Mouse (Mus musculus) stomach, embryonic 14.5 days (tissue): Measurements from ENCODE around the gene Adamts7. TPM values are rescaled to one million over a fixed set of nuclear protein-coding genes. Genes with fewer than 3 reads are reported as not detected.

Experiments used
- ATAC-seq: fragments of 200-750 bp; cut with Nextera tagmentation; 2 replicates; pipeline ENCODE4 v1.8.0; 2017; ENCODE audit warnings: low read depth, moderate TSS enrichment; ENCODE audit not compliant: insufficient number of reproducible peaks, insufficient read depth, low FRiP score
- H3K27ac ChIP-seq: fragments of 300-500 bp; sonication (generic); 2 replicates; pipeline ENCODE4 v1.5.1; 2014; ENCODE audit warnings: mild to moderate bottlenecking, low read length, moderate library complexity, mixed read lengths
- H3K27me3 ChIP-seq: fragments of 300-500 bp; sonication (generic); 2 replicates; pipeline ENCODE4 v1.6.1; 2014; ENCODE audit warnings: low read length, control low read depth, mixed read lengths; ENCODE audit not compliant: control insufficient read depth, insufficient read depth
- H3K36me3 ChIP-seq: fragments of 300-500 bp; sonication (generic); 2 replicates; pipeline ENCODE4 v1.6.1; 2014; ENCODE audit warnings: mild to moderate bottlenecking, control low read depth, low read length, moderate library complexity, mixed read lengths; ENCODE audit not compliant: control insufficient read depth, insufficient read depth
- H3K4me1 ChIP-seq: fragments of 300-500 bp; sonication (generic); 2 replicates; pipeline ENCODE4 v1.6.1; 2014; ENCODE audit warnings: low read length, control low read depth, mixed read lengths; ENCODE audit not compliant: control insufficient read depth, insufficient read depth
- H3K4me2 ChIP-seq: fragments of 300-500 bp; sonication (generic); replicated peaks from 2 replicates; pipeline ENCODE4 v1.6.1; 2014; ENCODE audit warnings: low read depth, low read length, control low read depth
- H3K4me3 ChIP-seq: fragments of 300-500 bp; sonication (generic); 2 replicates; pipeline ENCODE4 v1.5.1; 2014; ENCODE audit warnings: low read depth, low read length, control low read depth
- H3K9ac ChIP-seq: fragments of 300-500 bp; sonication (generic); replicated peaks from 2 replicates; pipeline ENCODE4 v1.6.1; 2014; ENCODE audit warnings: low read depth, mild to moderate bottlenecking, control low read depth, low read length, moderate library complexity, mixed read lengths
- H3K9me3 ChIP-seq: fragments of 300-500 bp; sonication (generic); 2 replicates; pipeline ENCODE4 v1.6.1; 2016; ENCODE audit warnings: low read depth, low read length, control low read depth; ENCODE audit not compliant: control insufficient read depth
- WGBS: fragments of 180-500 bp; shearing (Covaris S2); extraction: QIAGEN DNeasy Blood & Tissue Kit; methylation state at CpG from one replicate; pipeline ENCODE4 v1.1.7; 2014; 5-methylcytosine and 5-hydroxymethylcytosine counted together
- polyA plus RNA-seq: library from polyadenylated mRNA; unstranded; fragments of >200 nt; fragmentation: Nextera tagmentation; extraction: Ambion mirVana; gene quantifications from 2 replicates; pipeline ENCODE4 v1.2.1, GENCODE M21; 2014

Gene Adamts7
- 17.9 and 20.1 TPM in 2 replicates for polyA plus RNA-seq

GRCm38 (mm10) chr9:90162926-90163748 is at the start of gene Adamts7:
Adamts7 (plus strand) TSS chr9:90163069.
- under 1% methylated on average over 58 of the region's 60 CpGs for WGBS
- peak within 1 kb of the TSS; percentile 73 for H3K9ac ChIP-seq
- peak within 1 kb of the TSS; percentile 86 for H3K27ac ChIP-seq
- peak within 1 kb of the TSS; percentile 72 for H3K4me3 ChIP-seq
- peak within 1 kb of the TSS; percentile 90 for H3K4me2 ChIP-seq
- H3K36me3 ChIP-seq, result no peaks in the 10 kb centered on the region
- H3K9me3 ChIP-seq, result peaks cover 4% of the 10 kb centered on the region; the same call in 1 of the 2 replicates
- peak; percentile 60 for ATAC-seq
- peaks cover 8% of the 10 kb centered on the region; the same call in 1 of the 2 replicates for H3K4me1 ChIP-seq
- no peaks in the 10 kb centered on the region for H3K27me3 ChIP-seq

GRCm38 (mm10) chr9:90113151-90113550 is 49.7 kb upstream of the Adamts7 start:
- H3K4me2 ChIP-seq, result peak overlapping the region; percentile 56
- H3K36me3 ChIP-seq, result peaks cover 12% of the 10 kb centered on the region; the same call in 1 of the 2 replicates
- peak overlapping the region; percentile 99 for H3K27ac ChIP-seq
- H3K9me3 ChIP-seq, result no peaks in the 10 kb centered on the region
- ATAC-seq, result no peak
- peaks cover 9% of the 10 kb centered on the region; the same call in 1 of the 2 replicates for H3K4me1 ChIP-seq
- 3% methylated on average over 13 of the region's 13 CpGs for WGBS
- peak overlapping the region; percentile 82 for H3K4me3 ChIP-seq
- no peaks in the 10 kb centered on the region for H3K27me3 ChIP-seq
- H3K9ac ChIP-seq, result peak overlapping the region; percentile 93

GRCm38 (mm10) chr9:90113651-90114566 is 49.0 kb upstream of the Adamts7 start:
- Histone ChIP-seq H3K9me3 (no peaks in the 10 kb centered on the region), H3K9ac (peak overlapping the region; percentile 93), H3K4me1 (peaks cover 9% of the 10 kb centered on the region; the same call in 1 of the 2 replicates), H3K4me3 (peak overlapping the region; percentile 82), H3K27ac (peak overlapping the region; percentile 99), H3K27me3 (no peaks in the 10 kb centered on the region), H3K4me2 (peak overlapping the region; percentile 56), H3K36me3 (peaks cover 6% of the 10 kb centered on the region; the same call in 1 of the 2 replicates)
- WGBS, result under 1% methylated on average over 82 of the region's 82 CpGs
- ATAC-seq, result peak; percentile 71

- Histone ChIP-seq H3K9ac (peak within 1 kb of the TSS; percentile 93), H3K4me1 (peaks cover 9% of the 10 kb centered on the region; the same call in 1 of the 2 replicates), H3K4me2 (peak within 1 kb of the TSS; percentile 79), H3K4me3 (peak within 1 kb of the TSS; percentile 82), H3K27me3 (no peaks in the 10 kb centered on the region), H3K27ac (peak within 1 kb of the TSS; percentile 99), H3K36me3 (no peaks in the 10 kb centered on the region), H3K9me3 (no peaks in the 10 kb centered on the region)
- peak; percentile 99 for ATAC-seq
- WGBS, result 1% methylated on average over 38 of the region's 40 CpGs
Observed at GRCm38 (mm10) chr9:90114567-90115307, 48.1 kb upstream of the Adamts7 start, which contains the start of gene Morf4l1. Morf4l1 (minus strand) TSS chr9:90114774.

GRCm38 (mm10) chr9:90115308-90115700 is 47.6 kb upstream of the Adamts7 start:
- Histone ChIP-seq H3K27me3 (no peaks in the 10 kb centered on the region), H3K9ac (peak overlapping the region; percentile 25), H3K36me3 (no peaks in the 10 kb centered on the region), H3K27ac (no peak overlapping the region), H3K4me3 (peak overlapping the region; percentile 82), H3K9me3 (no peaks in the 10 kb centered on the region), H3K4me1 (peaks cover 9% of the 10 kb centered on the region; the same call in 1 of the 2 replicates), H3K4me2 (peak overlapping the region; percentile 79)
- no peak for ATAC-seq

- no peak overlapping the region for H3K9ac ChIP-seq
- no peaks in the 10 kb centered on the region for H3K36me3 ChIP-seq
- no peaks in the 10 kb centered on the region for H3K27me3 ChIP-seq
- no peaks in the 10 kb centered on the region for H3K9me3 ChIP-seq
- no peak overlapping the region for H3K4me3 ChIP-seq
- H3K4me2 ChIP-seq, result no peak overlapping the region
- no peak overlapping the region for H3K27ac ChIP-seq
- no peak for ATAC-seq
- H3K4me1 ChIP-seq, result peaks cover 3% of the 10 kb centered on the region; the same call in 1 of the 2 replicates
Observed at GRCm38 (mm10) chr9:90117234-90117633, 45.6 kb upstream of the Adamts7 start.

- Histone ChIP-seq H3K27ac (no peak overlapping the region), H3K27me3 (no peaks in the 10 kb centered on the region), H3K9me3 (no peaks in the 10 kb centered on the region), H3K4me1 (no peaks in the 10 kb centered on the region), H3K4me2 (no peak overlapping the region), H3K9ac (no peak overlapping the region), H3K36me3 (no peaks in the 10 kb centered on the region), H3K4me3 (no peak overlapping the region)
- no peak for ATAC-seq
- WGBS, result 79% methylated on average over 4 of the region's 4 CpGs
Observed at GRCm38 (mm10) chr9:90122246-90122740, 40.6 kb upstream of the Adamts7 start.
